Mouse (Mus musculus) neutrophil, adult 65 days (primary cell): ENCODE measurements around the gene Tbx1. TPM values are rescaled to one million over a fixed set of nuclear protein-coding genes. Genes with fewer than 3 reads are reported as not detected.

Experiments
- total RNA-seq: library from RNA; stranded (reverse); gene quantifications from 2 replicates; pipeline ENCODE4 v1.2.4, GENCODE M21; 2023

The Tbx1 gene
- not detected in 2 replicates for total RNA-seq

GRCm38 (mm10) chr16:18589804-18590790 lies at the start of gene Tbx1:
TSS of gene Tbx1 (minus strand) at chr16:18590671.

GRCm38 (mm10) chr16:18629390-18630231 lies 39.1 kb upstream of the Tbx1 start, which contains the start of gene Sept5:
TSS of gene Sept5 (minus strand) at chr16:18629954.

GRCm38 (mm10) chr16:18626376-18626878 lies 36.0 kb upstream of the Tbx1 start, which contains the start of gene Gm49601:
TSS of gene Gm49601 (minus strand) at chr16:18626427.

GRCm38 (mm10) chr16:18622019-18622418 lies 31.5 kb upstream of the Tbx1 start, which contains the start of gene Gp1bb:
TSS of gene Gp1bb (minus strand) at chr16:18622403.

Other genes with a start within 250 kb of the Tbx1 start
- 20.1 and 25.5 TPM in 2 replicates for gene Tango2, start 242.6 kb downstream of the Tbx1 start, total RNA-seq
- gene Arvcf, start 242.5 kb downstream of the Tbx1 start, total RNA-seq = 1.8 and 4.4 TPM in 2 replicates
- 5.1 and 7.1 TPM in 2 replicates for gene Txnrd2, start 164.3 kb downstream of the Tbx1 start, total RNA-seq
- gene Comt, start 163.8 kb downstream of the Tbx1 start, total RNA-seq = 16.9 and 19.2 TPM in 2 replicates
- 1.6 and 2.6 TPM in 2 replicates for gene Gnb1l, start 92.0 kb downstream of the Tbx1 start, total RNA-seq
- gene Rtl10, start 91.8 kb downstream of the Tbx1 start, total RNA-seq = 1.5 and 2.4 TPM in 2 replicates
- 0.43 and 2.1 TPM in 2 replicates for gene Gp1bb, start 31.7 kb upstream of the Tbx1 start, total RNA-seq
- 50.3 and 69.2 TPM in 2 replicates for gene Gm49601, start 35.8 kb upstream of the Tbx1 start, total RNA-seq
- 231 and 263 TPM in 2 replicates for gene Sept5, start 39.3 kb upstream of the Tbx1 start, total RNA-seq
- gene Cldn5, start 186.2 kb upstream of the Tbx1 start, total RNA-seq = not detected in 2 replicates
- 76.4 and 124 TPM in 2 replicates for gene Ufd1, start 221.1 kb upstream of the Tbx1 start, total RNA-seq
- gene Cdc45, start 221.3 kb upstream of the Tbx1 start, total RNA-seq = 34.4 and 34.7 TPM in 2 replicates
- 4.9 and 5.2 TPM in 2 replicates for gene 2510002D24Rik, start 245.9 kb upstream of the Tbx1 start, total RNA-seq
- gene Gm28539, start 245.9 kb upstream of the Tbx1 start, total RNA-seq = 8.0 and 10.7 TPM in 2 replicates